Mouse (Mus musculus) embryo, embryonic 9.5 days (tissue): ENCODE measurements around the gene Fam181a.

Experiments
- DNase-seq: peaks from one replicate; pipeline ENCODE4 v3.0.0-alpha.2; 2017; ENCODE audit errors: extremely low spot score

Gene Fam181a

GRCm38 (mm10) chr12:103310744-103311267 is at the start of gene Fam181a:
Fam181a (plus strand) TSS chr12:103310975.
- no peak for DNase-seq

GRCm38 (mm10) chr12:103262017-103262865 is 48.5 kb upstream of the Fam181a start:
- DNase-seq, result no peak

- no peak for DNase-seq
Measured at GRCm38 (mm10) chr12:103266605-103267004, 44.2 kb upstream of the Fam181a start.

GRCm38 (mm10) chr12:103272176-103272575 is 38.6 kb upstream of the Fam181a start:
- DNase-seq, result no peak

GRCm38 (mm10) chr12:103273051-103273450 is 37.7 kb upstream of the Fam181a start:
- DNase-seq, result no peak

- no peak for DNase-seq
Measured at GRCm38 (mm10) chr12:103273732-103274131, 37.0 kb upstream of the Fam181a start.

GRCm38 (mm10) chr12:103276422-103276821 is 34.4 kb upstream of the Fam181a start:
- no peak for DNase-seq

- no peak for DNase-seq
Measured at GRCm38 (mm10) chr12:103281491-103281890, 29.3 kb upstream of the Fam181a start.

- no peak for DNase-seq
Measured at GRCm38 (mm10) chr12:103281912-103282311, 28.9 kb upstream of the Fam181a start.

GRCm38 (mm10) chr12:103282936-103283335 is 27.8 kb upstream of the Fam181a start:
- DNase-seq, result no peak

- DNase-seq, result no peak
Measured at GRCm38 (mm10) chr12:103283411-103283810, 27.4 kb upstream of the Fam181a start.

GRCm38 (mm10) chr12:103287276-103287675 is 23.5 kb upstream of the Fam181a start:
- no peak for DNase-seq

- no peak for DNase-seq
Measured at GRCm38 (mm10) chr12:103292366-103292765, 18.4 kb upstream of the Fam181a start.

GRCm38 (mm10) chr12:103296292-103296691 is 14.5 kb upstream of the Fam181a start:
- DNase-seq, result no peak

GRCm38 (mm10) chr12:103300493-103300892 is 10.3 kb upstream of the Fam181a start:
- DNase-seq, result no peak

GRCm38 (mm10) chr12:103301645-103302044 is 9.1 kb upstream of the Fam181a start:
- peak; percentile 63 for DNase-seq

GRCm38 (mm10) chr12:103302960-103303359 is 7.8 kb upstream of the Fam181a start:
- DNase-seq, result no peak

- no peak for DNase-seq
Measured at GRCm38 (mm10) chr12:103306224-103306623, 4.6 kb upstream of the Fam181a start.

- DNase-seq, result peak; percentile 52
Measured at GRCm38 (mm10) chr12:103306720-103307119, 4.1 kb upstream of the Fam181a start.

- DNase-seq, result no peak
Measured at GRCm38 (mm10) chr12:103311921-103312320, 1.1 kb downstream of the Fam181a start.

GRCm38 (mm10) chr12:103313274-103313673 is 2.5 kb downstream of the Fam181a start:
- no peak for DNase-seq

- DNase-seq, result peak; percentile 66
Measured at GRCm38 (mm10) chr12:103313871-103314639, 3.3 kb downstream of the Fam181a start.
